Mouse (Mus musculus) limb, embryonic 11.5 days (tissue): ENCODE measurements around the gene Chrd. TPM values are rescaled to one million over a fixed set of nuclear protein-coding genes. Genes with fewer than 3 reads are reported as not detected.

Experiments used
- ATAC-seq: fragments of 200-750 bp; cut with Nextera tagmentation; 2 replicates; pipeline ENCODE4 v1.8.0; 2017; ENCODE audit warnings: low read depth; ENCODE audit not compliant: insufficient number of reproducible peaks, low FRiP score, low TSS enrichment
- DNase-seq: peaks from one replicate; pipeline ENCODE4 v3.0.0-alpha.2; 2015; ENCODE audit warnings: low spot score
- H3K27ac ChIP-seq: fragments of 300-500 bp; sonication (generic); replicated peaks from 2 replicates; pipeline ENCODE4 v1.5.1; 2014; ENCODE audit warnings: low read depth, mild to moderate bottlenecking, low read length
- H3K27me3 ChIP-seq: fragments of 300-500 bp; sonication (generic); 2 replicates; pipeline ENCODE4 v1.6.1; 2014; ENCODE audit warnings: mild to moderate bottlenecking, low read length, mixed read lengths; ENCODE audit not compliant: control insufficient read depth, insufficient read depth
- H3K36me3 ChIP-seq: fragments of 300-500 bp; sonication (generic); 2 replicates; pipeline ENCODE4 v1.6.1; 2014; ENCODE audit warnings: mild to moderate bottlenecking, low read length, moderate library complexity, mixed read lengths; ENCODE audit not compliant: control insufficient read depth, insufficient read depth
- H3K4me1 ChIP-seq: fragments of 300-500 bp; sonication (generic); 2 replicates; pipeline ENCODE4 v1.6.1; 2014; ENCODE audit warnings: low read length, mixed read lengths; ENCODE audit not compliant: control insufficient read depth, insufficient read depth
- H3K4me2 ChIP-seq: fragments of 300-500 bp; sonication (generic); 2 replicates; pipeline ENCODE4 v1.6.1; 2014; ENCODE audit warnings: low read depth, mild to moderate bottlenecking, moderate library complexity; ENCODE audit not compliant: severe bottlenecking
- H3K4me3 ChIP-seq: fragments of 300-500 bp; sonication (generic); 2 replicates; pipeline ENCODE4 v1.5.1; 2014; ENCODE audit warnings: low read depth, low read length
- H3K9ac ChIP-seq: fragments of 300-500 bp; sonication (generic); 2 replicates; pipeline ENCODE4 v1.6.1; 2014; ENCODE audit warnings: mild to moderate bottlenecking, low read length
- H3K9me3 ChIP-seq: fragments of 300-500 bp; sonication (generic); 2 replicates; pipeline ENCODE4 v1.6.1; 2016; ENCODE audit warnings: low read length; ENCODE audit not compliant: control insufficient read depth
- WGBS: fragments of 180-500 bp; shearing (Covaris S2); extraction: QIAGEN DNeasy Blood & Tissue Kit; methylation state at CpG from one replicate; pipeline ENCODE4 v1.1.7; 2014; 5-methylcytosine and 5-hydroxymethylcytosine counted together
- polyA plus RNA-seq: library from polyadenylated mRNA; unstranded; fragments of >200 nt; fragmentation: Nextera tagmentation; extraction: Ambion mirVana; gene quantifications from 2 replicates; pipeline ENCODE4 v1.2.1, GENCODE M21; 2014

Chrd gene
- polyA plus RNA-seq, 1 experiment from 2014 or later, result 2.0 TPM

DNA sequence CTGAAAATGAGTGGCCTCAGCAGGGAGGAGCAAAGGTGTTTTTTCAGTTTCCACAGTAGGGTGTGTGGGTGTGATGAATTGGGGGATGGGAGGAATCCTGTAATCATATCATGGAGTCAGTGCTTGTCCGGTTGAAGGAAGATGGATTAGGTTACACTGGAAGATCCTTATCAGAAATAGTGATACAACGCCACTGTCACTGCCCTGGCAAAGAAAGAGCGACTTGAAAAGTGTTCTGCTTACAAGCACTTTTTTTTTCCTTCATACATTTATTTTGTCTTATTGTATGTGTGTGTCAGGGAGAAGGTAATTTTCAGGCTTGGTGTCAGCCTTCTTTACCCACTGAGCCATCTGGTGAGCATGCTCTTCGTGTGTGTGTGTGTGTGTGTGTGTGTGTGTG lies 10.2 kb upstream of the Chrd start:
- DNase-seq (no peak), ATAC-seq (no peak)
- Histone ChIP-seq H3K4me2 (no peak overlapping the region), H3K9ac (no peak overlapping the region), H3K4me3 (no peak overlapping the region), H3K9me3 (no peaks in the 10 kb centered on the region), H3K27ac (no peak overlapping the region), H3K4me1 (peaks cover 6% of the 10 kb centered on the region; the same call in 1 of the 2 replicates), H3K36me3 (no peaks in the 10 kb centered on the region; the same call in 1 of the 2 replicates), H3K27me3 (no peaks in the 10 kb centered on the region)
- WGBS, result 51% methylated on average over 4 of the region's 4 CpGs

DNA sequence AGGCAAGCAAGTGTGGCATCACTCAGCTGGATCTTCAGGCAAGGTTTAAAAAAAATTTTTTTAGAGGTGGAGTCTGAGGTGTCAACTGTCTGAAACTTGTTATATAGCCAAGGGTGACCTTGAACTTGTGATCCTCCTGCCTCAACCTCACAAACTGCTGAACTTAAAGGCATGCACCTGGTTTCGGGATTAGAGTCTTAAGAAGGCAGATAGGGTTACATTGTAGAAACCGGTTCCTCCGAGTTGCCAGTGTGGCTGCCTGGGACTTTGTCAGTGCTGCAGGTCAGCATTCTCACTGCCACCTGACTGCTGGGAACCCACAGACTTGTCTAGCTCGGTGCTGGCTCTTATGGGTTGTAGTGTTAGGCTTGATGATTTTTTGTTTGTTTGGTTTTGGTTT lies 9.7 kb upstream of the Chrd start:
- Histone ChIP-seq H3K27ac (no peak overlapping the region), H3K9me3 (no peaks in the 10 kb centered on the region), H3K27me3 (no peaks in the 10 kb centered on the region), H3K9ac (no peak overlapping the region), H3K4me3 (no peak overlapping the region), H3K4me1 (peaks cover 6% of the 10 kb centered on the region; the same call in 1 of the 2 replicates), H3K4me2 (no peak overlapping the region), H3K36me3 (no peaks in the 10 kb centered on the region; the same call in 1 of the 2 replicates)
- ATAC-seq (no peak), DNase-seq (no peak)
- 39% methylated on average over 4 of the region's 4 CpGs for WGBS

- H3K4me1 ChIP-seq, result no peaks in the 10 kb centered on the region
- no peaks in the 10 kb centered on the region for H3K27me3 ChIP-seq
- H3K36me3 ChIP-seq, result no peaks in the 10 kb centered on the region; the same call in 1 of the 2 replicates
- H3K4me3 ChIP-seq, result no peak overlapping the region
- WGBS, result 28% methylated on average over 5 of the region's 5 CpGs
- H3K4me2 ChIP-seq, result no peak overlapping the region
- no peaks in the 10 kb centered on the region for H3K9me3 ChIP-seq
- peak; percentile 77 for DNase-seq
- H3K9ac ChIP-seq, result no peak overlapping the region
- no peak overlapping the region for H3K27ac ChIP-seq
- peak; percentile 68; the same call in 1 of the 2 replicates for ATAC-seq
These were observed 8.6 kb upstream of the Chrd start for GRCm38 (mm10) chr16:20724338-20724748.

DNA sequence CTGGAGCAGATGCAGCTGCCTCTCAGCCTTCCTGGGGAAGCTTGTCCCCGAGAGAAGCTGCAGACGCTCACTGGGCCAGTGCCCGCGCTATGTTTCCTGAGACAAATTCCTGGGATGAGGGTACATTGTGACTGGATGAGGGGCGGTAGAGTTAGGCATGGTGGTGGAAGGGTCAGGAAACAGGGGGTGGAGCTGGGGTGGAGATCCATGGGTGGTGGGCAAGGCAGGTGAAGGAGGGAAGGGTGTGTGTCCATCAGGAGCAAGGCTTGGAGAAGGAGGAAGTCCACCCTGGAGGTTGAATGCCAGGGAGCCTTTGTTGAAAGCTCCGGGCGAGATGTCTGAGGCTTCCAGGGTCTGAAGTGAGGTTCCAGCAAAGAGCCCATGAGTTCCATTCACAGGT lies 7.6 kb upstream of the Chrd start:
- Histone ChIP-seq H3K27ac (no peak overlapping the region), H3K4me2 (no peak overlapping the region), H3K4me1 (no peaks in the 10 kb centered on the region), H3K9ac (no peak overlapping the region), H3K27me3 (no peaks in the 10 kb centered on the region), H3K36me3 (no peaks in the 10 kb centered on the region; the same call in 1 of the 2 replicates), H3K4me3 (no peak overlapping the region), H3K9me3 (no peaks in the 10 kb centered on the region)
- WGBS, result 76% methylated on average over 7 of the region's 7 CpGs
- no peak for ATAC-seq
- DNase-seq, result no peak

DNA sequence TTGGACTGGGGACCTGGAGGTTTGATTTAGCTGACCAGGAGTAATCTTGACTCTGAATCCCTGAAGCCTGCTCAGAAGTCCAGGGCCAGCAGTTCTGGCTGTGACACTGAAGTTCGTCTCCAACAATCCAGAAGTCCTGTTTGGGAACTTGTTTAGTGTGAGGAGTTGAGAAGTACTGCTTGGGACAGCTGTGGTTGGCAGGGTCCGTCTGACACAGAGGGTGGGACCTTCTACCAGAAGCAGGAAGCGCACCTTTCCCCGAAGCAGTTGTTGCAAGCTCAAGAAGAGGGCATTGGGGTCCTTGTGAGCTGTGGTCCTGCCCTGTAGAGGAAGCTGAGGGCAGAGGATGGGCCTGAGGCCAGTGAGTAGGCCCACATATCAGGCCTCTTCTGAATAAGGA lies 7.2 kb upstream of the Chrd start:
- H3K27me3 ChIP-seq, result no peaks in the 10 kb centered on the region
- ATAC-seq (no peak), DNase-seq (no peak)
- H3K9me3 ChIP-seq, result no peaks in the 10 kb centered on the region
- no peaks in the 10 kb centered on the region; the same call in 1 of the 2 replicates for H3K36me3 ChIP-seq
- no peak overlapping the region for H3K4me2 ChIP-seq
- H3K9ac ChIP-seq, result no peak overlapping the region
- no peak overlapping the region for H3K4me3 ChIP-seq
- no peaks in the 10 kb centered on the region for H3K4me1 ChIP-seq
- 83% methylated on average over 4 of the region's 4 CpGs for WGBS
- no peak overlapping the region for H3K27ac ChIP-seq

GRCm38 (mm10) chr16:20726384-20726783 lies 6.5 kb upstream of the Chrd start:
- no peak overlapping the region for H3K27ac ChIP-seq
- DNase-seq (no peak), ATAC-seq (no peak)
- H3K4me2 ChIP-seq, result no peak overlapping the region
- H3K36me3 ChIP-seq, result no peaks in the 10 kb centered on the region; the same call in 1 of the 2 replicates
- no peaks in the 10 kb centered on the region for H3K27me3 ChIP-seq
- no peak overlapping the region for H3K9ac ChIP-seq
- WGBS, result 58% methylated on average over 1 of the region's 1 CpGs
- no peak overlapping the region for H3K4me3 ChIP-seq
- H3K9me3 ChIP-seq, result no peaks in the 10 kb centered on the region
- H3K4me1 ChIP-seq, result no peaks in the 10 kb centered on the region

DNA sequence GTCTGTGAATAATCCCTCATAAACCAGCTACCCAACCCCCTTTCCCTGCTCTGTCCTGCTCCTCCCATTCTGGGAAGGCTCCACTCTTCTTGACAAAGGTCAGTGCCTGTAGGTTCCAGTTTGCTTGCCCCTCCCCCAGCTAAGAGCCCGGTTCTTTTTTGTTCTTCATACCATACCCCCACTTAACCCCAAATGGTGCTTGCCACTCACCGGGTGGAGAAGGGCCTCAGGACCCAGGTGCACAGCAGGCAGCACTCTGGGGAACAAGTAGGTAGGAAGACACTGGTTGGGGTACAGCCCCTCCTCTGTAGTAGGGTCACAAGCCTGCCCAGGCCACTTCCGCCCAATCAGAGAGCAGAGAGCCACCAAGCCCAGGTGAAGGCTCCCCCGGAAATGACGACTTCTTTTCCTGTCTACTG lies 2.6 kb upstream of the Chrd start:
- DNase-seq (no peak), ATAC-seq (no peak)
- H3K4me1 ChIP-seq, result peaks cover 10% of the 10 kb centered on the region; the same call in 1 of the 2 replicates
- H3K36me3 ChIP-seq, result no peaks in the 10 kb centered on the region
- peaks cover 19% of the 10 kb centered on the region for H3K27me3 ChIP-seq
- no peak overlapping the region for H3K4me2 ChIP-seq
- 39% methylated on average over 5 of the region's 5 CpGs for WGBS
- H3K9ac ChIP-seq, result no peak overlapping the region
- H3K27ac ChIP-seq, result no peak overlapping the region
- no peak overlapping the region for H3K4me3 ChIP-seq
- no peaks in the 10 kb centered on the region for H3K9me3 ChIP-seq

- H3K9ac ChIP-seq, result no peak overlapping the region
- DNase-seq (no peak), ATAC-seq (no peak)
- H3K4me2 ChIP-seq, result no peak overlapping the region
- peaks cover 10% of the 10 kb centered on the region; the same call in 1 of the 2 replicates for H3K4me1 ChIP-seq
- no peak overlapping the region for H3K27ac ChIP-seq
- no peaks in the 10 kb centered on the region for H3K9me3 ChIP-seq
- 70% methylated on average over 5 of the region's 5 CpGs for WGBS
- no peaks in the 10 kb centered on the region for H3K36me3 ChIP-seq
- H3K27me3 ChIP-seq, result peaks cover 24% of the 10 kb centered on the region
- H3K4me3 ChIP-seq, result no peak overlapping the region
These were observed 1.2 kb upstream of the Chrd start for GRCm38 (mm10) chr16:20731688-20732087.
